Mouse (Mus musculus): ENCODE results near the gene Plekhj1.

DNA sequence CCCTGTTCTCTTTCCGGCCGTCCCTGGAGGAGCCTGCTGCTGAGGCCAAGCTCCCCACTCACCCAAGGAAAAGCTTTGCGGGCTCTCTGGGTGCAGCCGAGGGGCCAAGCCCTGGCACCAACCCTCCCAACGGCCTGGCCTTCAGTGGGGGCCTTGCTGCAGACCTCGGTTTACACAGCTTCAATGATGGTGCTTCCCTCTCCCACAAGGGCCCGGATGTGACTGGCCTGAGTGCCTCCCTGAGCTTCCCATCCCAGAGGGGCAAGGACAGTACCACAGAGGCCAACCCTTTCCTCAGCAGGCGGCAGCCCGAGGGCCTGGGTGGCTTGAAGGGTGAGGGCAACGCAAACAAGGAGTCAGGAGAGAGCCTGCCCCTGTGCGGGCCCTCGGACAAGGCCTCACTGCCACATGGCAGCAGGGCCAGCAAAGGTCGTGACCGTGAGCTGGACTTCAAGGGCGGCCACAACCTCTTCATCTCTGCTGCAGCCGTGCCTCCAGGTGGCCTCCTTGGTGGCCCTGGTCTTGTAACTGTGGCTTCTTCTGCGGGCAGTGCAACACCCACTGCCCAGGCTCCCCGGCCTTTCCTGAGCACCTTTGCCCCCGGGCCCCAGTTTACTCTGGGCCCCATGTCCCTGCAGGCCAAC is 7.5 kb downstream of the Plekhj1 start:
- TF ChIP-seq TAL1 (IDR thresholded peaks at IDR 0.05; ENCODE audit: low read length) (no peak), GATA1 (IDR thresholded peaks at IDR 0.05; ENCODE audit: low read length) (no peak)

Measured in erythroblast, embryonic 14.5 days (primary cell).